Mouse (Mus musculus) inflammation-experienced regulatory T-cells, adult 6 months (primary cell): ENCODE data around the gene Crip2. TPM values are rescaled to one million over a fixed set of nuclear protein-coding genes. Genes with fewer than 3 reads are reported as not detected.
A peak's percentile ranks its signal among the peaks of the same experiment; 100 is the strongest.

Source experiments
- ATAC-seq: one replicate; pipeline ENCODE4 v1.8.0; 2017
- polyA plus RNA-seq, 3 experiments: library from polyadenylated mRNA; unstranded; fragments of 100-300 nt; shearing (Covaris generic); gene quantifications; one replicate each; pipeline ENCODE4 v1.2.1; 2017

Gene Crip2
- polyA plus RNA-seq, 3 experiments from 2014 or later = 4.9 to 10.4 (median 6.0) TPM

DNA sequence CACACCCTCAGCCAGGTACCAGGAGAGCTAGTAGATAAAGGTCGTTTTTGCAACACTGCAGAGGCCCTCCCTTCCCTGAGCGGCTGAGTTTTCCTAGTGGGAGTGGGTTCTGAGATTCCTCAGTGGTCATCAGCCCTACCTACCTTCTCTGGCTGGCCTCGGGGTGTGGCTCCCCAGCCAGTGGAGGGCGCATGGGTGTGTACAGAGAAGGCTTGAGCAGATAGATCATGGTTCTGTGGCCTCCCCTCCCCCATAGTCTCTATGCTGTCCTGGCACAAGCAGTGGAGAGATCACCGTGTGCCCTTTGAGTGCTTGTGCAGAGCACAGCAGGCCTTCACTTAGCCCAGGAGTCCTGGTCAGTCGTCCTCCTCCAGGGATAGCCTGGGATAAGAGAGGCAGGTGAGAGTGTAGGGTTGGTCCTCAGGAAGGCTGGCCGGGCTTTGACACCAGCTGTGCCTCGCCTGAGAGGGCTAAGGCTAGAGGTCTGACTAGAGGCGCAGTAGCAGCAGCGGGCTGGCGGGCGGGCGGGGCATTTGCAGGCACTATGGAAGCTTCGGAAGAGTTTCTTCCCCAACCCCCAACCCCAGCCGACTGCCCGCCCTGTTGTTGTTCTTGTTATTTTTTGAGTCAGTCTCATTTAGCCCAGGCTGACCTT, 8.5 kb downstream of the Crip2 start:
- no peak for ATAC-seq

DNA sequence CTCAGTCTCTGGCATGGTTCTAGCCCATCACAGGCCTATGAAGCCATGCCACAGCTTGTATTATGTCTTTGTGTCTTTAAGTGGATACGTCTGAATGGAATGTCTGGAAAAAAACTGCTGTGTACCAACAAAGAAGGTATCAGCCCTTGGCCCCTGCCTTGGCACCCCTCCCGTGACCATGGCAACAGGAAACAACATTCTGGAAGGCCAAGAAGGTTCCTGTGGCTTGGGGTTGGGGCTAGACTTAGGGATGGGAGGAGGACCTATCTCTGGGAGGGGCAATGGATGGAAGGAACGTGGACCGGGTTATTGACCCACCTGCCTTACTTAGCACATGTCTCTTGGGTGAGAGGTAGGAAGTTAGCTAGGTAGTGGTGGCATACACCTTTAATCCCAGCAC, 9.3 kb downstream of the Crip2 start:
- ATAC-seq = no peak

DNA sequence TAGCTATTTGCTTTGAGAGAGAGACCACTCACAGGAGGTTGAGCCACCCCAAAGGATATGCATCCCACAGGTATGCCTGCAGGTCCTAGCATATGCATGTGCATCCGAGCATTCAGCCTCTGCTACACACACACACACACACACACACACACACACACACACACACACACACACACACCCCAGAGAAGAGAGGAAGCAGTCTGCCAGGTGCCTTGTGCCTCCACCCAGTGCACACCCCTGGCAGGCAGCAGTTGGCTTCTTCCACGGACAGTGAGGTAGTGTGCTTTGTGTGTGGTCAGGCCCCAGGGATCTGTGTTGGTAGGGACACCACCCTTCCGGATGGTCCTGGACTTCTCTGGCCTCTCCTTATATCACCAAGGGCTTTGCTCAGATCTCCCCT, 9.9 kb downstream of the Crip2 start:
- ATAC-seq = no peak

DNA sequence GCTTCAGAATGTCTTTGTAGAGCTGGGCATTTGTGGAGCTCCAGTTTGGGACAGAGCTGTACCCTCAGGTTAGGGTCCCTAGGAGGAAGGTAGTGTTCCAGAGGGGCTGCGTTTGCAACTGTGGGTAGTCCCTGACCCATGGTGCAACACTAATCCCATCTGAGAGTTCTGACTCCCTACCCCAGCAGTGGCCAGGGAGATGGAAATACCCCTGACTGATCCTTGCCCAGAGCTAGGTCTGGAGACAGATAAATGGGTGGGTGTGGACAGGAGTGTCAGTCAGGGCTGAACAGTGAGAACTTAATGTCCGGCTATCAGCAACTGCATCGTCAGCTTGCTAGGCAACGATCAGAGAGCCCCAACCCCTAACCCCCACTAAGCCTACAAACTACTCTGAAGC, 10.6 kb downstream of the Crip2 start:
- ATAC-seq = no peak

DNA sequence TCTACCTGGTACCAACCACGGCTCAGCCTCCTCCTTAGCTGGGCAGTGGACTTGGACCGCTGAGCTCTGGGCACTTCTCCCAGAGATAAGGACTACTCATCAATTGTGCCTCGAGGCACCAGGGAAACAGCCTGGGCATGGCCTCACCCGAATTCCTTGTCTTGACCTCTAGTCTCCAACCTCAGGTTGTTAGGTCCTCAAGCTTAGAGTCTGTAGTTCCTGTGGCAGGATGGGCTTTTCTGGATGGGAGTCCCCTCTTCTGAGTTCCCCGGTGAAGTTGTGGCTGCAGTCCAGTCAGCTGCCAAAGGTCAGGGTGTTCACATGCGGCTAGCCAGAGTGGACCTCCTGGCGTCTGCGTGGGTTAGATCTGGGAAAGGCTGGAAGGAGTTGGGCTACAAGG, 11.0 kb downstream of the Crip2 start:
- no peak for ATAC-seq

DNA sequence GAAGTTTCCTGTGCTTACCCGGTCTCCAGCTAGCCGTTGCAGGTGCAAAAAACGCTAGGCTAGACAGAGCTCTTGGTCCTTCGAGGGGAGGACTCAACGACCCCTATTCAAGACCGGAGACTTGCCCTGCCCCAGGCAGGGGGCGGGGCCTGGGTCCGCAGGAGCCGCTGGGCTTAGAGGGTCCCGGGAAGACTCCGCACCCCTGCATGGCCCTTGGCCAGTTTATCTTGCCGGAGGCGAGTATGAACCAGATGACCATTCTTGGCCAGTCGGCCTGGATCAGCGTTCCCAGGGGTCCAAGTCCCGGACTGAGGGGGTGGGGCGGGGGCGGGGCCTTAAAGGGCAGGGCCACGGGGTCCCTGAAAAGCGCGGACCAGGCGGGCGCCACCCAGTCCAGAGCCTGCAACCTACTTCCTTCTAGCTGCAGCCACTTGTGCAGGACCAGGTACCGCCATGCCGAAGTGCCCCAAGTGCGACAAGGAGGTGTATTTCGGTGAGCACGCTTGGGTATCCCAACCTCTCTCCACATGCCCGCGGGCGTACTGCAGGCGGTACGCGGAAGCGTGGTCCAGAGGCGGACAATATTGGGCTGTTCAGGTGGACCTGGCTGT, 11.7 kb downstream of the Crip2 start:
- no peak for ATAC-seq

DNA sequence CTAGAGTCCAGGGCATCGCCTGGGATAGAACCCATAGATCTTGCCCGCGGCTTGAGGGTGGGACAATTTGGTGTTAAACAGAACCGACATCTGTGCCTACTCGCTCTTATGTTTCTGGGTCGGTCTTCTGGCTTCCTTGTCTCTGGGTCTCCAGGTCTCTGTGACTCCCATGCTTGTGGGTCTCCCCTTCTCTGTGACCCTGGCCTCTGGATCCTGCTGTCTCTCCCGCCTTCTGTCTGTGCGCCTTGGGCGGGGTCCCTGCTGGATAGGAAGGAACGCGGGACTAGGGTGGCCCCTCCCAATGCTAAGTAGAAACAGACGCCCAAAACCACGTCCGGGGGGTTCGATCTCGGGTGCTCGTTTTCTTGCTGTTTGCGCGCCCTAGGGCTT, 12.2 kb downstream of the Crip2 start:
- no peak for ATAC-seq

DNA sequence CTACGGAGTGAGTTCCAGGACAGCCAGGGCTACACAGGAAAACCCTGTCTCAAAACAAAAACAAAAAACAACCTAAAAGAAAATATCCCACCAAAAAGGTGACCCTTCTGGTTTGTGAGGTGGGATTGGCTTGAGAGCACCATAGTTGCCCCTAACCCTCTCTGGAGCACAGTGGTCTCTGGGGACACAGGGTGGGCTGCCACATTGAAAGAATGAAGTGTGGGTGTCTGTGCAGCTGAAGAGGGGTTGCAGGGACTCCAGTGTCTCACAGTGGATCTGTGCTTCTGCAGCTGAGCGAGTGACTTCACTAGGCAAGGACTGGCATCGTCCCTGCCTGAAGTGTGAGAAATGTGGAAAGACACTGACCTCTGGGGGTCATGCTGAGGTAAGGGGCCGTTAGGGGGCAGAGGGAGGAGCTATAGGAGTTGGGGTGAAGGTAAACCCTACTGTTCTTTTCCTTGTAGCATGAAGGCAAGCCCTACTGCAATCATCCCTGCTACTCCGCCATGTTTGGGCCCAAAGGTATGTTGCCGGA, 13.0 kb downstream of the Crip2 start:
- ATAC-seq = no peak

DNA sequence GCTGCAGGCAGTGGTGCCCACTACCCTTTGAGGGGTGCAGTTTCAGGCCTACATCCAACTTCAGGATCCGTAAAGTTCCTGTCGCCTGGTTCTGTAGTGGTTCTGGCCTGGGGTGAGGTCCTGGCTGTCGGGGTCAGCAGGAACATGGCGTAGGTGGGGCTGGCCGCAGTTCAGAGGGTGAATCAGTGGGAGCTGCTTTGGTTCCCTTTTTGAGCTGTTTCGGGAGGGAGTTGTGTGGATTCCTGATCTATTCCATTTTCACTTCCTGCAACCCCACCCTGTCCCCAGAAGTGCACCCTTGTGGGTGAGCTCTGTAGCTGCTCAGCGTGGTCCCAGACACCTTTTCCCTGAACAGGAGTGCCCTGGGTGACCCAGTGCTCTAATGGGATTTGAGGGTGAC, 13.9 kb downstream of the Crip2 start:
- no peak for ATAC-seq

DNA sequence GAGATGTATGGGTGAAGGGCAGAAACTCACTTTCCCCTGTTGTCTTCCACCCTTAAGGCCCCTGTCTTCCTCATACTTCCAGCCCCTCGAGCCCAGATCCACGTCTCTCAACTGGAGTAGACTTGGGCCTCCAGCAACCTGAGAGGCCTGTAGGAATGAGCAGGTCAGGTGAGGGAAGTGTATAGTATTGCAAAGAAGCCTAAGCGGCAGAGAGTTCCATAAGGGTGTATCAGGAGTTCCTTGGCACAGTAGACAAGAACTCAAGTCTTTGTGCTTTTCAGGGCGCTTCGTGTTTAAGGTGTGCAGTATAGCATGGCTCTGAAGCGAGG, 14.7 kb downstream of the Crip2 start:
- ATAC-seq = no peak

DNA sequence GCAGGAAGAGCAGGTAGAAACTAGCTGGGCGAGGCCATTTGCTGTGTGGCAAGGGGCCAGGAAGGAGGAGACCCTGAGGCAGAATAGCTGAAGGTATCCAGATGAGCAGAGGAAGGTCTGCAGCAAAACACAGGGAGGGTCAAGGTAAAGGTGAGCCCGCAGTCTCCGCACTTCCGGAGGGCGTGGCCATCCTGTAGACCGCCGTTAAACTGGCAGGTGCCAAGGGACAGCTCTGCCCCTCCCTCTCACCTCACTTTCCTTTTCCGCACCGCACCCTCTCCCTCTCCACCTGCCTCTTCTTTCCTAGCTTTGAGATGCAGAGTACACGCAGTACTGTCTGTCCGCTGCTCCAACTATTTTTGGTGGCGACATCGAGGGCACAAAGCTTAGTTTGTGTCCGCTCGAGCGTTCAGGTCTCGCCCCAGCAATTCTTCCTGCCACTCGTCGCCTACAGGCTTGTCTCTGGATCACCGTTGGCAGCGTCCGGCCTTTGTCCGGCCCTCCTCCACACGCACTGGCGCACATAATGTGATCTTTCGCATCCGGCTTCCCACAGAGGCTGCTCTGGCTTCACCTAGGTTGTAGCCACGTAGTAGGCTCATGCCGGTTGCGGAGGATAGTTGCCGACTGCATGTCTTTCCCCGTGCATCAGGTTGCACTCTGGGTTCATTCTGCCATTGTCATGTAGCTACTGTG, 15.2 kb downstream of the Crip2 start:
- ATAC-seq = peak; percentile 5

DNA sequence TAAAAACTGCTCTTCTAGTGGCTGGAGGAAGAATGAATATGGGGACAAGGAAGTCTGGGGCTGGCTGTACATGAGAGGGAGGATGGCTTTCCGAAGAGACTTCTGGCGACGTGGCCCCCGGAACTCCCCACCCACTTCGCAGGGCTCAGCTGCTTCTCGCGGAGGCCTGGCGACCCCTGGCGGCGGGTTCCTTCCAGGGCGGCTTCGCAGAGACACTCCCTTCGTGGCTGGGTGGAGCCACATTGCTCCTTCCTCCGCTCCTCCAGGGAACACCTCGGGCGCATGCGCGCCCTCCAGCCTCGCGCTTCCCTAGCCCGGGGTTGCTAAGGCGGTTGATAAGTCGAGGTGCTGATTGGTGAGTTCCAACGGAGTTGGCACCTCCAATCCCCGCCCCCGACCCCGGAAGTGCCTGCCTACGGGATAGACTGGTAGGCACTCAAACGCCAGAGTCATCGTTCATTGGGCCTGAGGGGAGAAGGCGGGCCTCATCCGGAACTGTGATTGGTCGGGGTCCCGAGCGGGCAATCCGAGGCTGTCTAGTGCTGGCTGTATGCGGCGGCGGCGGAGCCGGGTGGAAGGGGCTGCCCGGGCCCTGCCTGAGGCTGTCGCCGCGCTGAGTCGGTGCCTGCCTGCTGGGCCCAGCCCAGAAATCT, 16.0 kb downstream of the Crip2 start, which contains the start of gene Tedc1:
Tedc1 (plus strand) TSS at position 535 of the 653 bp plus-strand sequence.
- ATAC-seq = peak; percentile 87

DNA sequence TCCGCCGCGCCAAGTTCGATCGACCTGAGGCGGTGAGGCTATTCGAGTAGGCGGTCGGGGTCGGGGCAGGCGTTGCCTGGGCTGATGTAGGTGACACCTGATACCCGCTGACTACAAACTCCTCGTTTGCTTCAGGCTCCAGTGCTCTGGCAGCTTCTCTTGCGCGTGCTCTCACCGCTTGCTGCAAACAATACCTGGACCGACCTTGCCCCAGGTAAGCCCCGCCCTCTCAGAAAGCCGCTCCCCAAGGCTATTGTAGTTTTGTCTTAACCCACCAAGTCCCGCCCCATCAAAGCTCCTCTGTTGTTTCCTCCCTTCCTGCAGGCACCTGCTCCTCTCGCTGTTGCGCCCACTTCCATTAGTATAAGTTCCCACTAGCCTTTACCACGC, 16.5 kb downstream of the Crip2 start:
- no peak for ATAC-seq

DNA sequence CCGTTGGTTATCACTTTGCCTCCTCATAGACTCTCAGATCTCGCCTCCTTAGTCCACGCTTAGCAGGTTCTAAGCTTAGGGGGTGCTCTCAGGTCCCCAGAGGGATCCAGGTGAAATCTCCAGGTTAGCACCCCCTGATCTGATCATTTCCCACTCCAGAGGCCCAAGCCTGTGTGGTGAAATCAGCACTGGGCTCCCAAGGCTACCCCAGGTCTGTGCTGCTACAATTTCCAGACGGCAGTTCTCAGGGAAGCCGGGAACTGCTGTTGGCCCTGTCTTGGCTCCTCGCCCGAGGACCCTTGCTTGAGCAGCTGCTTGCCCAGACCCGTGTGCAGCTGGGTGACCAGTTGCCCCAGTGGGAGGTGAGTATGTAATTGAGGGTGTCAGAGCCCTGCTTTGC, 17.0 kb downstream of the Crip2 start:
- no peak for ATAC-seq

DNA sequence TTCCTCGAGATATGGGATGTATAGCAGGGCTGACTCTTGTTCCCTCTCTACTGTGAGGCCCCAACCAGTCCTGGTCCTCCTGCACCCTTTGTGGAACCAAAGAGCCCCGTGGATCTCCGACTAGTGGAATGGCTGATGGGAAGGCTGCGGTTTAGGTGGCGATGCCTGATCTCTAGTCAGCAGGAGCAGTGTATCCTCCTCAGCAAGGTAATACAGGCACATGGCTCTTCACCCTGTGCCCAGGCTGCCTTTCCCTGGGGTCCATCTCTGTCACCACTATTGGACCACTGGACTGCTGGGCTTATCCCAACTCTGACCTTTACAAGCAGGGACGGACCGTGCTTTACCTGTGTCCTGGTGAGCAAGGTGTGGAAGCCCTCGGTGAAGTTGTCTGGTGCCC, 17.5 kb downstream of the Crip2 start:
- no peak for ATAC-seq

DNA sequence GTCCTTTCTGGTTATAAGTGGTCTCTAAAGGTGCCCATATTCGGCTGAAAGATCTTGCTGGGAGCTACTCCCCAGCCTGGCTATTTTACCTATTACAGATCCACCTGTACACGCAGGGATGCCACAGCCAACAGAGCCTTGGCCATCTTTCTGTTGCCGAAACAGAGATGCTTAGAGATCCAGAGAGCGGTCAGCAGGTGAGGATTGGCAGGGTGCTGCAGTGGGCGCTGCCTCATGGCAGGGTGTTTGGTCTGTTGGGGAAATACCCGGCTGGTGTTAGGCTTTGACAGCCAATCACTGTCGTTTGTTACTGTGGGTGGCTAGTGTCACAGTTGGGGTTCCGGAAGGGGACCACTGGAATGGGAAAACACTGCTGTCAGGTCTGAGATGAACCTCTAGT, 17.9 kb downstream of the Crip2 start:
- ATAC-seq = no peak

DNA sequence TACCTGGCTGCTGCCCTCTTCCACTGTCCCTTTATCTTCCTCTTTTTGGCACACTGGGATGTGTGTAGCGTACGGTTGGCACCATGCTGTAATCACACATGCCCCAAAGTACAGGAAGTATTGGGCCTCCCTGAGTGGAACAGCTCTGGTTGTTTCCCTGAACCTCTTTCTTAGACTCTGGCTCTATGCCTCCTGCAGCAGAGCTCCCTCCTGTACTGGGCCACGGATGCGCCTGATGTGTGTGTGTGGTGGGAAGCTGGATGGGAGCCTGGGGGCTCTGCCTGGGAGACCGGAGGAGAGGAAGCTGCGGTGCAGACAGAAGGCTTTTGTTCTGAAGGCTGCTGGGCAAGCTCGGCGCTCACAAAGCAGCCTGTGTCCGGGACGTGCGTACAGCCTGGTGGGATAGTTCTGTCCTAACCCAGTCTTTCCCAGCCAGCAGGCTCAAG, 23.5 kb downstream of the Crip2 start:
- no peak for ATAC-seq

DNA sequence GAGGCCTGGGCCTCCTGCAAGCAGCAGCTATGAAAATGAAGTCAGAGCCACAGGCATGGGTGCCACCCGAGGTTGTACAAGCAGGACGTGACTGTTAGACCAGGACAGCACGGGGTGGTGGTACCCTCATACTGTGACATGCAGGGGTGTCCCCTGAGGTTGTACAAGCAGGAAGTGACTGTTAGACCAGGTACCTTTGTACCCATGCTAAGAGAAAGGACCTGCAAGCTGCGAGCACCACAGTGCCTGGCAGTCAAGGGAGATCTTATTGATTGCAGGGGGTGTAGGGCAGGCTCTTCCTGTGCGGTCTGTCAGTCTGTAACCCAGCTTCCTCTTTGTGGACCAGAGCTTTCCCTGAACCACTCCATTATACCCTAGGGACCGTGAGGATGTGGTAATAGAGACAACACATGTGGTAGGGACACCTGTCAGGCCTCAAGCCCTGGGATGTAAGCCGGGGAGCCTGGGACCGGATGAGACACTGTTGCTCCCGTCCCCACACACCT, 28.0 kb downstream of the Crip2 start:
- peak; percentile 93 for ATAC-seq

DNA sequence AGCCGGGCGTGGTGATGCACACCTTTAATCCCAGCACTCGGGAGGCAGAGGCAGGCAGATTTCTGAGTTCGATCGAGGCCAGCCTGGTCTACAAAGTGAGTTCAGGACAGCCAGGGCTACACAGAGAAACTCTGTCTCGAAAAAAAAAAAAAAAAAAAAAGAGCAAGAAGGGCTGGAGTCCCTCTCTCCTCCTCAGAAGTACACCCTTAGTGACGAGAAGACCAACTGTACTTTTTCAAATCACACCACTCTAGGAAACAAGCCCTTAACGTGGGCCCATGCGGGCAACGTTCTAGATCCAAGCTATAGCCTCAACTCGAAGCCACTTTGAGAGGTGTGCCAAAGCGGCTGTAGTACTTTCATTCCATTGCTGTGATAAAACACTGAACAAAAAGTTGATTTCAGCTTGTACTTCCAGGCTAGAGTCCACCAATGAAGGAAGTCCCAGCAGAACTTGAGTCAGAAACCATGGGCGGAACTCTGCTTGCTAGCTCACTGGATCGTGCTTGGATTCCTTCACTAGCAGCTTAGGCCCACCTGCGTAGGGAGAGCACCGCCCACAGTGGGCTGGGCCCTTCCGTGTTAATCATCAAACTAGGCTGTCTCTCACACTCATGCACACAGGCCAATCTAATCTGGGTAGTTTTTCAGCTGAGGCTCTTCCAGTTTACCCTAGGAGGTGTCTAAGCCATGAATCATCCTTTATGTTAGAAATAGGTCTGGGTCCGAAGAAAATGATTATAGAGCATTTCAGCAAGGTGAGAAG, 37.1 kb downstream of the Crip2 start:
- ATAC-seq = no peak

DNA sequence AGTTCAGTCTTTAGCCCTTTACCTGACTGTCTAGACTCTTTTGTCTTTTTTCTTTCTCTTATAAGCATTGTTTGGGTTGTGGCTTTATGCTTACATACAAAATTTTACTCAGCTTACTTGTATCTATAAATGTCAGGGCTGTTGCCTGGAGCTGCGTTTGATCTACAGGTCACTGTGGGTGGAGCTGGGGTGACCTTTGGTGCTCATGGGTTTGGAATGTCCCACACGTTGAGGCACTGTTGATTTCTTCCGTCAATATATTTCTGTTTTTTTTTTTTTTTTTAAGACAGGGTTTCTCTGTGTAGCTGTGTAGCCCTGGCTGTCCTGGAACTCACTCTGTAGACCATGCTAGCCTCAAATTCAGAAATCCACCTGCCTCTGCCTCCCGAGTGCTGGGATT, 41.0 kb downstream of the Crip2 start:
- no peak for ATAC-seq

DNA sequence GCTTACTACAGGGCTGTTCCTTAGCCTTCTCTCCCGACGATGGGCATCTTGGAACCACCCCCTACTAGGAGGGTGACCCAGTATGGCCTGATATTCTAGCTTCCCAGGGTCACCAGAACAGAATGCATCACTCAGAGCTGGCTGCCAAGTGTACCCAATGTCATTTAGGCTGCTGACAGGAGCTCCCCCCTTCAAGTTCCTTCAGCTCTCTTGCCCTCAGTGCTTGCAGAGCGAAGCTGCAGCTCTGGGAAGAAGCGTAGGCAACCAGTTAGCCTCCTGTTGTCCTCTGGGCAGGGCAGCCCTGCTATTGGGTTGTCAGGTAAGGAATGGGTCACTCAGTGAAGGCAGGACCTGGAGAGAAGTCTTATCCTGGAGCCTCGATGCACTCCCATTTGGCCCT, 44.9 kb downstream of the Crip2 start:
- no peak for ATAC-seq
